Comparison of ENCODE assay signal across 24 mouse cellular contexts in the genomic region with DNA sequence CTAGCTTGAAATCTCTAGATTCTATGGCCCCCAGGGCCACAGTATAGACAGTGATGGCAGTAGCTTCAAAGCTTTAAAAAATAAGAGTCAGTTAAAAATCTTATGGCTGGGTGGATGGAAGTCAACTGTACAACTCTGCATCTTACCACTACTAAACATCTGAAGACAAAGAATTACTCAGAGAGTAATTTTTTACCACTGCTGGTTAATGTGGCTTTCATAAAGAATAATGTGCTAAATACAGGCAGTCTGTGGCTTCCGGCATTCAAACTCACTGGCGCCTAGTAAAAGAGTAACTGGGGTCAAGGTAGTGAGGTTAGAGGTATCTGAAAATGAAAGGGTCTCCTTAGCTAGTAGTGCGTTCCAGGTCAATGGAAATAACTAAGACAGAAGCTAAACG.
DNase-seq lines count a peak whose midpoint lies in the region; TF ChIP-seq lines count a peak whose summit lies in the region.
"Had no signal": no experiment of that assay in that cellular context is flagged by ENCODE, and none has a peak within 500 bp of the region (broad histone marks: within the 10 kb centered on the region; RNA-seq: fewer than 3 reads in every experiment).

No protein-coding gene starts in this region.

- H3K79me2 ChIP-seq in CH12.LX (replicated peaks; ENCODE audit: control insufficient read depth, extremely low read depth, insufficient read depth, poor library complexity, severe bottlenecking) = no peaks in the 10 kb centered on the region

- TF ChIP-seq CTCF in kidney, adult 2 months (conservative IDR thresholded peaks at IDR 0.05; ENCODE audit: insufficient read depth, insufficient read length, low read depth, low read length) = no peak
- no peak for TF ChIP-seq CTCF in CH12.LX (conservative IDR thresholded peaks at IDR 0.05 in 1 of 2, IDR thresholded peaks at IDR 0.05 in 1 of 2; ENCODE audit: low read depth in 2 of 2, low read length in 2 of 2)
- TF ChIP-seq CTCF in layer of hippocampus, adult 2 months (conservative IDR thresholded peaks at IDR 0.05) = no peak

- H3K27me3 ChIP-seq in kidney, adult 2 months (replicated peaks; ENCODE audit: control insufficient read depth, insufficient read depth, low read length) = no peaks in the 10 kb centered on the region
- no peaks in the 10 kb centered on the region for H3K27me3 ChIP-seq in CH12.LX (replicated peaks)
- H3K27me3 ChIP-seq: heart, embryonic 13.5 days had no signal

- H3K9me3 ChIP-seq in CH12.LX (replicated peaks; ENCODE audit: low read length) = no peaks in the 10 kb centered on the region
- H3K9me3 ChIP-seq: embryonic facial prominence, embryonic 12.5 days; embryonic facial prominence, embryonic 15.5 days; forebrain, embryonic 15.5 days; G1E; heart, embryonic 10.5 days; heart, embryonic 13.5 days had no signal

- 50% methylated on average over 4 of the region's 4 CpGs for WGBS in kidney, adult 2 months

- in situ Hi-C loops in CH12.LX (cut with MboI; ENCODE audit: low pct_ligation_motif_present, low pct_unique_long_range_greater_than_20kb, low sequenced_read_pairs) = no loop called here

- peak overlapping the region; percentile 67; the same call in 1 of the 2 replicates for H3K4me2 ChIP-seq in CH12.LX (ENCODE audit: insufficient read depth, low read depth, poor library complexity, severe bottlenecking)
- H3K4me2 ChIP-seq: embryonic facial prominence, embryonic 12.5 days; embryonic facial prominence, embryonic 15.5 days; forebrain, embryonic 15.5 days; heart, embryonic 13.5 days; hindbrain, embryonic 14.5 days had no signal

- DNase-seq in kidney, adult 2 months = peak; percentile 10
- no peak for DNase-seq in kidney, postnatal 36 days
- peak; percentile 5 for DNase-seq in CD4-positive helper T cell, adult 2 months (ENCODE audit: low read depth, low spot score)
- no peak for DNase-seq in CH12.LX (ENCODE audit: extremely low read depth)
- DNase-seq in induced T-regulatory cell, adult 2 months (ENCODE audit: low read depth) = peak; percentile 28
- DNase-seq in cerebellum, adult 9-11 months = no peak
- no peak for DNase-seq in cerebellum, adult 8-10 months
- no peak for DNase-seq in layer of hippocampus, adult 2 months (ENCODE audit: low spot score in 2 of 2)
- DNase-seq: adrenal gland, adult 8-10 months; adrenal gland, postnatal 25 days; cerebellum, adult 11-12 months; cerebellum, adult 9-10 months; cerebellum, postnatal 25 days; gastrocnemius, postnatal 36 days; heart, adult 2 months; heart, postnatal 14 days; heart, postnatal 4 days had no signal

- no peak for TF ChIP-seq RAD21 in CH12.LX (IDR thresholded peaks at IDR 0.05; ENCODE audit: low read depth, low read length)

- no peaks in the 10 kb centered on the region for H3K36me3 ChIP-seq in kidney, adult 2 months (ENCODE audit: control insufficient read depth, insufficient read depth, low read length)
- no peaks in the 10 kb centered on the region for H3K36me3 ChIP-seq in CH12.LX (replicated peaks in 1 of 2; ENCODE audit: control insufficient read depth in 1 of 2, insufficient read depth in 1 of 2, low read length in 1 of 2)
- H3K36me3 ChIP-seq: embryonic facial prominence, embryonic 12.5 days; embryonic facial prominence, embryonic 15.5 days; forebrain, embryonic 15.5 days; heart, embryonic 10.5 days; heart, embryonic 13.5 days had no signal

- no peak overlapping the region for H3K27ac ChIP-seq in kidney, adult 2 months (ENCODE audit: insufficient read depth, low read depth, low read length)
- no peak overlapping the region for H3K27ac ChIP-seq in CH12.LX (ENCODE audit: insufficient read depth, low read depth)
- no peak overlapping the region for H3K27ac ChIP-seq in layer of hippocampus, adult 2 months
- H3K27ac ChIP-seq: embryonic facial prominence, embryonic 12.5 days; embryonic facial prominence, embryonic 15.5 days; forebrain, embryonic 15.5 days; heart, adult 2 months; heart, embryonic 10.5 days; heart, embryonic 13.5 days; hindbrain, embryonic 14.5 days had no signal

- no peak for TF ChIP-seq POLR2A in kidney, adult 2 months (IDR thresholded peaks at IDR 0.05; ENCODE audit: low read depth, low read length)
- TF ChIP-seq POLR2A in CH12.LX (IDR thresholded peaks at IDR 0.05; ENCODE audit: low read depth, low read length) = no peak

- peaks cover 10% of the 10 kb centered on the region; the same call in 1 of the 2 replicates for H3K4me1 ChIP-seq in kidney, adult 2 months (ENCODE audit: control insufficient read depth, insufficient read depth, low read length)
- peaks cover 5 to 17% of the 10 kb centered on the region in 2 experiments; a peak in 2 of 4 replicates for H3K4me1 ChIP-seq in CH12.LX (ENCODE audit: control insufficient read depth in 1 of 2, insufficient read depth in 2 of 2)
- H3K4me1 ChIP-seq: embryonic facial prominence, embryonic 12.5 days; embryonic facial prominence, embryonic 15.5 days; forebrain, embryonic 15.5 days; heart, embryonic 10.5 days; heart, embryonic 13.5 days had no signal

- dilution Hi-C loops in CH12.LX (cut with MboI; ENCODE audit: extremely low pct_ligation_motif_present, extremely low pct_unique_long_range_greater_than_20kb, low sequenced_read_pairs) = no loop called here

- no peak for TF ChIP-seq EP300 in CH12.LX (IDR thresholded peaks at IDR 0.05; ENCODE audit: low read length)

- H3K4me3 ChIP-seq in kidney, adult 2 months (ENCODE audit: insufficient read depth, low read depth, low read length) = no peak overlapping the region
- no peak overlapping the region for H3K4me3 ChIP-seq in CH12.LX (replicated peaks in 1 of 3; ENCODE audit: low read depth in 2 of 3, low read length in 2 of 3, poor library complexity in 1 of 3)
- no peak overlapping the region for H3K4me3 ChIP-seq in layer of hippocampus, adult 2 months
- H3K4me3 ChIP-seq: embryonic facial prominence, embryonic 12.5 days; embryonic facial prominence, embryonic 15.5 days; forebrain, embryonic 15.5 days; heart, adult 2 months; heart, embryonic 10.5 days; heart, embryonic 13.5 days had no signal

- no peak overlapping the region for H3K9ac ChIP-seq in CH12.LX (ENCODE audit: insufficient read depth, low read depth)
- H3K9ac ChIP-seq: embryonic facial prominence, embryonic 12.5 days; embryonic facial prominence, embryonic 15.5 days; forebrain, embryonic 15.5 days; heart, embryonic 13.5 days; hindbrain, embryonic 14.5 days had no signal

TF ChIP-seq in CH12.LX, 34 proteins besides CTCF, POLR2A, EP300 and RAD21:
- TF ChIP-seq CHD1 (IDR thresholded peaks at IDR 0.05; ENCODE audit: low read depth, low read length) (no peak), HCFC1 (IDR thresholded peaks at IDR 0.05; ENCODE audit: low read depth, low read length) (no peak)

Comparison
In these comparisons a context has a peak if more than half of its experiments do, and no peak if none do; other contexts are left out.
1. DNase-seq: peak in kidney, adult 2 months (single experiment), CD4-positive helper T cell, adult 2 months (single experiment) and induced T-regulatory cell, adult 2 months (single experiment); none in kidney, postnatal 36 days (0 of 2), CH12.LX (single experiment), cerebellum, adult 9-11 months (single experiment), cerebellum, adult 8-10 months (single experiment) and layer of hippocampus, adult 2 months (0 of 2).